Mouse (Mus musculus) intestine, embryonic 16.5 days (tissue): Measurements from ENCODE around the gene Prss23. TPM values are rescaled to one million over a fixed set of nuclear protein-coding genes. Genes with fewer than 3 reads are reported as not detected.

Source experiments
- ATAC-seq: fragments of 200-750 bp; cut with Nextera tagmentation; 2 replicates; pipeline ENCODE4 v1.8.0; 2017; ENCODE audit warnings: moderate TSS enrichment, moderate library complexity
- H3K27ac ChIP-seq: fragments of 300-500 bp; sonication (generic); 2 replicates; pipeline ENCODE4 v1.5.1; 2014; ENCODE audit warnings: mild to moderate bottlenecking, low read length
- H3K27me3 ChIP-seq: fragments of 300-500 bp; sonication (generic); replicated peaks from 2 replicates; pipeline ENCODE4 v1.6.1; 2014; ENCODE audit warnings: low read length, control low read depth, mixed read lengths; ENCODE audit not compliant: control insufficient read depth, insufficient read depth
- H3K36me3 ChIP-seq: fragments of 300-500 bp; sonication (generic); 2 replicates; pipeline ENCODE4 v1.6.1; 2014; ENCODE audit warnings: low read length, control low read depth; ENCODE audit not compliant: control insufficient read depth, insufficient read depth
- H3K4me1 ChIP-seq: fragments of 300-500 bp; sonication (generic); 2 replicates; pipeline ENCODE4 v1.6.1; 2014; ENCODE audit warnings: low read length, control low read depth, mixed read lengths; ENCODE audit not compliant: control insufficient read depth, insufficient read depth
- H3K4me2 ChIP-seq: fragments of 300-500 bp; sonication (generic); 2 replicates; pipeline ENCODE4 v1.6.1; 2014; ENCODE audit warnings: low read depth, low read length, control low read depth
- H3K4me3 ChIP-seq: fragments of 300-500 bp; sonication (generic); 2 replicates; pipeline ENCODE4 v1.5.1; 2014; ENCODE audit warnings: mild to moderate bottlenecking, low read length
- H3K9ac ChIP-seq: fragments of 300-500 bp; sonication (generic); 2 replicates; pipeline ENCODE4 v1.6.1; 2014; ENCODE audit warnings: low read depth, low read length
- H3K9me3 ChIP-seq: fragments of 300-500 bp; sonication (generic); 2 replicates; pipeline ENCODE4 v1.6.1; 2016; ENCODE audit warnings: low read length, control low read depth; ENCODE audit not compliant: control insufficient read depth
- WGBS: fragments of 180-500 bp; shearing (Covaris S2); extraction: QIAGEN DNeasy Blood & Tissue Kit; methylation state at CpG from one replicate; pipeline ENCODE4 v1.1.7; 2014; 5-methylcytosine and 5-hydroxymethylcytosine counted together
- polyA plus RNA-seq: library from polyadenylated mRNA; unstranded; fragments of >200 nt; fragmentation: Nextera tagmentation; extraction: Ambion mirVana; gene quantifications from 2 replicates; pipeline ENCODE4 v1.2.1, GENCODE M21; 2015

Gene Prss23
- 84.9 and 86.9 TPM in 2 replicates for polyA plus RNA-seq

- no peaks in the 10 kb centered on the region for H3K36me3 ChIP-seq
- H3K27me3 ChIP-seq = no peaks in the 10 kb centered on the region
- WGBS = 55% methylated on average over 16 of the region's 16 CpGs
- no peaks in the 10 kb centered on the region for H3K9me3 ChIP-seq
- H3K4me1 ChIP-seq = no peaks in the 10 kb centered on the region
- H3K9ac ChIP-seq = 0 out of 2 replicates have a peak within 1 kb of the TSS, but pooled peaks have one; percentile 25
- H3K27ac ChIP-seq = no peak within 1 kb of the TSS
- no peak within 1 kb of the TSS for H3K4me2 ChIP-seq
- H3K4me3 ChIP-seq = no peak within 1 kb of the TSS
- no peak for ATAC-seq
These were observed at the start of gene Prss23 for GRCm38 (mm10) chr7:89526731-89527429. TSS of gene Prss23 (minus strand) at chr7:89527187.

GRCm38 (mm10) chr7:89576127-89576526 is 49.1 kb upstream of the Prss23 start:
- Histone ChIP-seq H3K36me3 (no peaks in the 10 kb centered on the region), H3K27me3 (no peaks in the 10 kb centered on the region), H3K4me1 (no peaks in the 10 kb centered on the region), H3K9ac (no peak overlapping the region), H3K9me3 (no peaks in the 10 kb centered on the region), H3K4me2 (no peak overlapping the region), H3K27ac (no peak overlapping the region), H3K4me3 (no peak overlapping the region)
- 92% methylated on average over 3 of the region's 3 CpGs for WGBS
- no peak for ATAC-seq

DNA sequence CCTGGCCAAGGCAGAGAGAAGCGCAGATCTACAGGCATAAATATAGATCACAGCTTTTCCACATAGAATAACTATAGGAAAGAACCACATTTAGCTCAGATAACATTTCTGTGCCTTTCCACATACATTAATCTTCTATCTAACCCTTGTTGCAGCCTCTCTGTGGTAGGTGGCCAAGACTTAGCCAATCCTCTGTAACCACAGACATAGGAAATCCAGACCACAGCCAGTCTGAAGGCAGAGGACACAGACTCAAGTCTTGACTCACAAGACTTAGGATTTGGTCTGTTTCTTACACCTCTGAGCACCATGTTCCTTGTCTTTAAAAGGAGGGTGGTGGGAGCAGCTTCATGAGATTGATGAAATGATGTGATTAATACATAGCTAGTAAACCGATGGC is 37.6 kb upstream of the Prss23 start:
- 98% methylated on average over 2 of the region's 2 CpGs for WGBS

DNA sequence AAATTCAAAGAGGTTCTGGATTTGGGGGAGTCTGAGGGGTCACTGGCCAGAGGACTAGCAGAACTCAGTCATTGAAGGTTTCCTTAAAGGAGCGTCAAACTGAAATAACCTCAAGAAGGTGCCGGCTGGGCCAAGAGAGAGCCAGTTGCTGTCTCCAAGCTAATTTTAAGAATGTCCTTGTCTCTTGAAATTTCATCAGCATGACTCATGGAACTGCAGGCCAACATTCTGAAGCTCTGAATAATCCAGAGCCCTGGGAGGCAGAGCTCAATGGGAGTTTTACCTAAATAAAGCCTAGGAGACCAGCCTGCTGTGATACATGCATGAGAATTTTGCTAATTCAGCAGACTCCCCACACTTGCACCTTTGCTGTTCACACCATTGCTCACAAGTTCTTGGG is 36.5 kb upstream of the Prss23 start:
- no peaks in the 10 kb centered on the region for H3K36me3 ChIP-seq
- H3K4me2 ChIP-seq = no peak overlapping the region
- 0 out of 2 replicates have a peak, but pooled peaks have one; percentile 7 for ATAC-seq
- H3K27me3 ChIP-seq = no peaks in the 10 kb centered on the region
- 69% methylated on average over 2 of the region's 2 CpGs for WGBS
- no peaks in the 10 kb centered on the region for H3K4me1 ChIP-seq
- H3K27ac ChIP-seq = no peak overlapping the region
- H3K9me3 ChIP-seq = no peaks in the 10 kb centered on the region
- H3K4me3 ChIP-seq = no peak overlapping the region
- no peak overlapping the region for H3K9ac ChIP-seq

More for the DNA sequence above, 37.6 kb upstream of the Prss23 start:
- ATAC-seq = no peak
- no peak overlapping the region for H3K4me3 ChIP-seq
- no peak overlapping the region for H3K4me2 ChIP-seq
- no peak overlapping the region for H3K9ac ChIP-seq
- no peaks in the 10 kb centered on the region for H3K36me3 ChIP-seq
- H3K27me3 ChIP-seq = no peaks in the 10 kb centered on the region
- H3K4me1 ChIP-seq = no peaks in the 10 kb centered on the region
- no peaks in the 10 kb centered on the region for H3K9me3 ChIP-seq
- H3K27ac ChIP-seq = no peak overlapping the region

- ATAC-seq = no peak
- no peak overlapping the region for H3K9ac ChIP-seq
- H3K4me2 ChIP-seq = no peak overlapping the region
- no peaks in the 10 kb centered on the region for H3K4me1 ChIP-seq
- H3K4me3 ChIP-seq = no peak overlapping the region
- no peaks in the 10 kb centered on the region for H3K27me3 ChIP-seq
- H3K36me3 ChIP-seq = no peaks in the 10 kb centered on the region
- 72% methylated on average over 2 of the region's 2 CpGs for WGBS
- H3K27ac ChIP-seq = peak overlapping the region; percentile 57
- H3K9me3 ChIP-seq = no peaks in the 10 kb centered on the region
These were observed 35.2 kb upstream of the Prss23 start for GRCm38 (mm10) chr7:89562140-89562539.

- Histone ChIP-seq H3K9ac (no peak overlapping the region), H3K4me1 (no peaks in the 10 kb centered on the region), H3K4me2 (no peak overlapping the region), H3K9me3 (no peaks in the 10 kb centered on the region), H3K4me3 (no peak overlapping the region), H3K27me3 (no peaks in the 10 kb centered on the region), H3K36me3 (no peaks in the 10 kb centered on the region), H3K27ac (peak overlapping the region; percentile 35; the same call in 1 of the 2 replicates)
- WGBS = 69% methylated on average over 3 of the region's 3 CpGs
- no peak for ATAC-seq
These were observed 34.0 kb upstream of the Prss23 start for GRCm38 (mm10) chr7:89560939-89561338.

GRCm38 (mm10) chr7:89559633-89560032 is 32.6 kb upstream of the Prss23 start:
- no peak overlapping the region for H3K9ac ChIP-seq
- no peaks in the 10 kb centered on the region for H3K36me3 ChIP-seq
- WGBS = 52% methylated on average over 4 of the region's 4 CpGs
- H3K4me1 ChIP-seq = no peaks in the 10 kb centered on the region
- H3K4me2 ChIP-seq = no peak overlapping the region
- no peaks in the 10 kb centered on the region for H3K9me3 ChIP-seq
- no peaks in the 10 kb centered on the region for H3K27me3 ChIP-seq
- no peak overlapping the region for H3K27ac ChIP-seq
- no peak overlapping the region for H3K4me3 ChIP-seq
- ATAC-seq = no peak

- H3K27ac ChIP-seq = no peak overlapping the region
- H3K27me3 ChIP-seq = no peaks in the 10 kb centered on the region
- no peak overlapping the region for H3K4me3 ChIP-seq
- no peak overlapping the region for H3K4me2 ChIP-seq
- ATAC-seq = no peak
- H3K36me3 ChIP-seq = no peaks in the 10 kb centered on the region
- H3K4me1 ChIP-seq = peaks cover 3% of the 10 kb centered on the region; the same call in 1 of the 2 replicates
- no peaks in the 10 kb centered on the region for H3K9me3 ChIP-seq
- H3K9ac ChIP-seq = no peak overlapping the region
- WGBS = 82% methylated on average over 4 of the region's 4 CpGs
These were observed 32.1 kb upstream of the Prss23 start for GRCm38 (mm10) chr7:89559105-89559504.

GRCm38 (mm10) chr7:89558446-89559039 is 31.6 kb upstream of the Prss23 start:
- Histone ChIP-seq H3K4me2 (no peak overlapping the region), H3K4me3 (no peak overlapping the region), H3K9me3 (no peaks in the 10 kb centered on the region), H3K27me3 (no peaks in the 10 kb centered on the region), H3K36me3 (no peaks in the 10 kb centered on the region), H3K27ac (no peak overlapping the region), H3K4me1 (peaks cover 7% of the 10 kb centered on the region; the same call in 1 of the 2 replicates), H3K9ac (no peak overlapping the region)
- no peak for ATAC-seq
- WGBS = 83% methylated on average over 11 of the region's 11 CpGs
